Mouse (Mus musculus): Measurements from ENCODE around the gene Olfr1020.

The Olfr1020 gene

DNA sequence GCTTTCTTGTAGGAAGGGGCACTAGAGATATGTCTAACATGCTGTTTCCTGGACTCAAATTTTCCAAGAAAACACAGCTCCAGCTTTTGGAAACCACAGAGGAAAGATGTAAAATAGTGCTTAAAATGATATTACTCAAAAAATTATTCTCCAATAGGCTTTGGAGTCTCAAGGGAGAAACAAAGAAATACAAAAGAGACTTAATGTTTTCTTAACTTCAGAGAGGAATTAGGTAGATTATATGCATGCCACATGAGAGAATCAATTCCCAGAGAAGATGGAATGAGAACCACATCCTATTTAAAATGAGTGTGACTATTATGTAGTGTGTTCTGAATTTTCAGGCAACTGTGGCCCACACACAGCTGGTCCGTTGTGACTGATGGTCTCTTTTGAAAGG is at the start of gene Olfr1020:
TSS of gene Olfr1020 (plus strand) at position 301 of the 400 bp plus-strand sequence.
- no peak for DNase-seq (ENCODE audit: low read depth, low spot score)

GRCm38 (mm10) chr2:85802444-85802843 is 44.4 kb upstream of the Olfr1020 start, which contains the start of gene Olfr1016:
Gene Olfr1016, minus strand, starts transcription at chr2:85802544.
- DNase-seq (ENCODE audit: low read depth, low spot score): no peak

DNA sequence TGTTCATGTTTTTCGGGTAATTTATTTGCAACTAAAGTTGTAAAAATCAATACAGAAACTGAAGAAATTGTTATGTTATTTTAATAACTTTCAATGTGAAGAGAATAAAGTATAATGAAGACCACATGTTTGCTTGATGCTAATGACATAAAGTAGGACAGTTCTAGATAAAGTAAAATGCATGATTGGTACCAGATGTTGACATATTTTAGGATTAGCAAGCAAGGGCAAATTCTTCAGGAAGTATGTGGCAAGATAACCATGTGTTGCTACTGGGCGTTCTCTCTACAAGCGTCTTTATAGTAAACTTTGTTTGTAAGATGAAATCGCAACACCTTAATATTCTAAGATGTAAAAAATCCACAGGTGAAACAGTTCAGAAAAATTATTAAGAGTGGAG is 42.3 kb upstream of the Olfr1020 start:
- DNase-seq (ENCODE audit: low read depth, low spot score): no peak

GRCm38 (mm10) chr2:85818179-85818578 is 28.7 kb upstream of the Olfr1020 start, which contains the start of gene Olfr1018:
Gene Olfr1018, plus strand, starts transcription at chr2:85818479.
- no peak for DNase-seq (ENCODE audit: low read depth, low spot score)

DNA sequence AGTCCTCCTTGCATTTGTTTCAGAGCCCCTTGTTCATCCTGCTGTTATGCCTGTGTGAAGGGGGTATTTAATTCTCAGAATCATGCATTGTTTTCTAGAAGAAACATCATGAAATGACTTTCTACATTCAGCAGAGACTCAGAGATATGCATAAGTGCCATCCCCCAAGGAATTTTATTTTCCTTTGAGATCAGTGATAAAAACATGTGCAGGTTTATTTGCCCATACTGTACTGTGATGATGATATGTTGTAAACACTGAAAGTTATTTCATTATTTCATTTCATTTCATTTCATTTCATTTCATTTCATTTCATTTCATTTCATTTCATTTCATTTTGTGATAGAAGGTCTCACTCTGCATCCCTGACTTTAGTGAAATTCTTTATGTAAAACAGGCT is 1.4 kb upstream of the Olfr1020 start, which contains the start of gene Olfr1019:
TSS of gene Olfr1019 (minus strand) at position 101 of the 400 bp plus-strand sequence.
- DNase-seq (ENCODE audit: low read depth, low spot score): no peak

- no peak for DNase-seq (ENCODE audit: low read depth, low spot score)
Measured at GRCm38 (mm10) chr2:85868294-85868693, 21.5 kb downstream of the Olfr1020 start, which contains the start of gene Olfr1022. Gene Olfr1022, plus strand, starts transcription at chr2:85868594.

DNA sequence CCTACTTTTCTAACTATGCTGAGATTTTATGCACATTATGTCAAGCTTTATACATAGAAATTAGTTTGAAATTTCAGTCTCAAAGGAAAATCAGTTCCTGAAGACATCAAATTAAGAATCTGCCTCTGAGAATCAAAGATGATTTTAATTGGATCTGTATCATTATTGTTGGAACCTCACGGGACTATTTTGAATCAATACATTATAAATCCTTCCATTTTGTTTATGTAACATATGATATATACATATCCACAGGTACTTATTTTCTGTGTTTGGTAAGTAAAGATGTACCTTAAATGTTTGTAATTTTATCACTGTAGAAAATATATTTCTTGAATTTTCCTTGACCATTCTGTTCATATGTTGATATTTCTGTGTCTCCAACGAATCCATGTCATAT is 38.5 kb downstream of the Olfr1020 start, which contains the start of gene Olfr1023:
TSS of gene Olfr1023 (plus strand) at position 301 of the 400 bp plus-strand sequence.
- DNase-seq (ENCODE audit: low read depth, low spot score): no peak
